Mouse (Mus musculus): ENCODE data around the gene Vasp.

Gene Vasp

GRCm38 (mm10) chr7:19303046-19303305 lies 31.4 kb upstream of the Vasp start:
- DNase-seq, result peak; percentile 38 to 40

- DNase-seq, result peak; percentile 36 to 61
These were observed 30.8 kb upstream of the Vasp start for GRCm38 (mm10) chr7:19302264-19303045.

- peak; percentile 55 to 61 for DNase-seq
These were observed 30.0 kb upstream of the Vasp start for GRCm38 (mm10) chr7:19301461-19302263.

GRCm38 (mm10) chr7:19300501-19301421 lies 29.1 kb upstream of the Vasp start:
- peak; percentile 88 for DNase-seq

- DNase-seq, result peak; percentile 68 to 70
These were observed 27.6 kb upstream of the Vasp start for GRCm38 (mm10) chr7:19299194-19299593.

GRCm38 (mm10) chr7:19297794-19298193 lies 26.2 kb upstream of the Vasp start:
- DNase-seq, result no peak

GRCm38 (mm10) chr7:19297034-19297433 lies 25.4 kb upstream of the Vasp start:
- DNase-seq, result peak in 1 of 2 experiments; percentile 29

- DNase-seq, result peak; percentile 96
These were observed 24.0 kb upstream of the Vasp start for GRCm38 (mm10) chr7:19295503-19296185.

GRCm38 (mm10) chr7:19290969-19291596 lies 19.5 kb upstream of the Vasp start:
- DNase-seq, result no peak

- DNase-seq, result peak; percentile 80 to 84
These were observed 13.1 kb upstream of the Vasp start for GRCm38 (mm10) chr7:19284763-19285162.

GRCm38 (mm10) chr7:19283406-19283804 lies 11.8 kb upstream of the Vasp start:
- DNase-seq, result no peak

- peak; percentile 70 for DNase-seq
These were observed 11.3 kb upstream of the Vasp start for GRCm38 (mm10) chr7:19282791-19283405.

GRCm38 (mm10) chr7:19282385-19282784 lies 10.8 kb upstream of the Vasp start, which contains the start of gene Rtn2:
TSS of gene Rtn2 (plus strand) at chr7:19282624.
- peak; percentile 77 to 81 for DNase-seq

GRCm38 (mm10) chr7:19281680-19282304 lies 10.2 kb upstream of the Vasp start:
- peak; percentile 64 to 69 for DNase-seq

GRCm38 (mm10) chr7:19279581-19280114 lies 8.0 kb upstream of the Vasp start, which contains the start of gene Ppm1n:
TSS of gene Ppm1n (minus strand) at chr7:19280064.
- DNase-seq, result peak in 1 of 2 experiments; percentile 26

GRCm38 (mm10) chr7:19279052-19279451 lies 7.4 kb upstream of the Vasp start:
- DNase-seq, result no peak

GRCm38 (mm10) chr7:19276253-19276652 lies 4.6 kb upstream of the Vasp start:
- DNase-seq, result peak in 1 of 2 experiments; percentile 27

GRCm38 (mm10) chr7:19272173-19272764 lies 652 bp upstream of the Vasp start:
- DNase-seq, result peak; percentile 92

- peak; percentile 39 to 43 for DNase-seq
These were observed 944 bp downstream of the Vasp start for GRCm38 (mm10) chr7:19270509-19271237.

Measured in B cell, adult 2 months (primary cell).